Mouse (Mus musculus): Measurements from ENCODE around the gene Begain. TPM values are rescaled to one million over a fixed set of nuclear protein-coding genes. Genes with fewer than 3 reads are reported as not detected.

The Begain gene
- polyA plus RNA-seq, 1 experiment from 2014 or later: 16.8 TPM

GRCm38 (mm10) chr12:109085046-109085445, 17.0 kb upstream of the Begain start:
- WGBS: 78% methylated on average over 5 of the region's 5 CpGs
- Histone ChIP-seq H3K4me2 (replicated peaks) (no peak overlapping the region), H3K36me3 (no peaks in the 10 kb centered on the region), H3K4me1 (peaks cover 14% of the 10 kb centered on the region), H3K27me3 (no peaks in the 10 kb centered on the region), H3K27ac (replicated peaks) (no peak overlapping the region), H3K9me3 (replicated peaks) (no peaks in the 10 kb centered on the region), H3K4me3 (replicated peaks) (no peak overlapping the region), H3K9ac (no peak overlapping the region)
- ATAC-seq (ENCODE audit: insufficient number of reproducible peaks, low FRiP score, low TSS enrichment, low read depth): no peak

DNA sequence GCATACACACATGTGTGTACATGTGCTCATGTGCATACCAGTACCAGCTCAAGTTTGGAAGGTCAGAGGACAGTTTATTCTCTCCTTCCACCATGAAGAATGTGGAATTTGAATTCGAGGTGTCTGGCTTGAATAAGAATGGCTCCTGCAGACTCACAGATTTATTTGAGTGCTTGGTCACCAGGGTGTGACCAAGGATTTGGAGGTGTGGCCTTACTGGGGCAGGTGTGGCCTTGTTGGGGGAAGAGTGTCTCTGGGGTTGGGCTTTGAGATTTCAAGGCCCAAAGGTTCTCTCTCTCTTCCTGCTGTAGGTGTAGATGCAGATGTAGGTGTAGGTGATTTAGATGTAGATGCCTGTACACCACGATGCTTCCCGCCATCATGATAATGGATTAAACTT, 15.5 kb upstream of the Begain start:
- WGBS: 83% methylated on average over 3 of the region's 3 CpGs
- Histone ChIP-seq H3K36me3 (no peaks in the 10 kb centered on the region), H3K9me3 (replicated peaks) (no peaks in the 10 kb centered on the region), H3K4me3 (replicated peaks) (no peak overlapping the region), H3K9ac (no peak overlapping the region), H3K4me2 (replicated peaks) (no peak overlapping the region), H3K27ac (replicated peaks) (no peak overlapping the region), H3K27me3 (no peaks in the 10 kb centered on the region), H3K4me1 (peaks cover 14% of the 10 kb centered on the region)
- ATAC-seq (ENCODE audit: insufficient number of reproducible peaks, low FRiP score, low TSS enrichment, low read depth): no peak

DNA sequence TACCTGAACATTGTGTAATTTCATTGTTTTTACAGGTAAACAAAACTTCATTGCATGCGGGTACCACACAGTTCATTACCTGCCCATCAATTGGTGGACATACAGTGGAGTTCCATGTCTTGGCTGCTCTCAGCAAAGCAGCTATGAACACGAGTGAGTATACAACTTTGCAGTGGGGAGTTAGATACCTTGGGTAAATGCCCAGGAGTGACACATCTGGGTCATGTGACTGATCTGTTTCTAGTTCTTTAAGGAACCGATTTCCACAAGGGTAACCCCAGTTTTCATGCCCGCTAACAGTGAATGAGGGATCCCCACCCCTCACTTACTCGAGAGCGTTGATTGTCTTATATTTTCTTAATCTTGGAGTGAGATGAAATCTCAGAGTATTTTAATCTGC, 9.0 kb upstream of the Begain start:
- Histone ChIP-seq H3K27me3 (peaks cover 7% of the 10 kb centered on the region; the same call in 1 of the 2 replicates), H3K4me3 (replicated peaks) (no peak overlapping the region), H3K27ac (replicated peaks) (no peak overlapping the region), H3K9me3 (replicated peaks) (no peaks in the 10 kb centered on the region), H3K4me2 (replicated peaks) (no peak overlapping the region), H3K9ac (no peak overlapping the region), H3K4me1 (no peaks in the 10 kb centered on the region), H3K36me3 (no peaks in the 10 kb centered on the region)
- ATAC-seq (ENCODE audit: insufficient number of reproducible peaks, low FRiP score, low TSS enrichment, low read depth): no peak
- 77% methylated on average over 6 of the region's 6 CpGs for WGBS

- 74% methylated on average over 2 of the region's 2 CpGs for WGBS
- Histone ChIP-seq H3K4me1 (no peaks in the 10 kb centered on the region), H3K27me3 (peaks cover 7% of the 10 kb centered on the region; the same call in 1 of the 2 replicates), H3K9me3 (replicated peaks) (no peaks in the 10 kb centered on the region), H3K4me3 (replicated peaks) (no peak overlapping the region), H3K36me3 (no peaks in the 10 kb centered on the region), H3K4me2 (replicated peaks) (no peak overlapping the region), H3K9ac (no peak overlapping the region), H3K27ac (replicated peaks) (no peak overlapping the region)
- ATAC-seq (ENCODE audit: insufficient number of reproducible peaks, low FRiP score, low TSS enrichment, low read depth): no peak
Measured at GRCm38 (mm10) chr12:109074777-109075285, 6.8 kb upstream of the Begain start.

- no peak overlapping the region for H3K9ac ChIP-seq
- no peak for ATAC-seq (ENCODE audit: insufficient number of reproducible peaks, low FRiP score, low TSS enrichment, low read depth)
- H3K27ac ChIP-seq (replicated peaks): no peak overlapping the region
- no peaks in the 10 kb centered on the region for H3K4me1 ChIP-seq
- H3K27me3 ChIP-seq: peaks cover 7% of the 10 kb centered on the region; the same call in 1 of the 2 replicates
- WGBS: 57% methylated on average over 6 of the region's 6 CpGs
- no peaks in the 10 kb centered on the region for H3K36me3 ChIP-seq
- no peaks in the 10 kb centered on the region for H3K9me3 ChIP-seq (replicated peaks)
- H3K4me2 ChIP-seq (replicated peaks): no peak overlapping the region
- no peak overlapping the region for H3K4me3 ChIP-seq (replicated peaks)
Measured at GRCm38 (mm10) chr12:109074106-109074505, 6.1 kb upstream of the Begain start.

DNA sequence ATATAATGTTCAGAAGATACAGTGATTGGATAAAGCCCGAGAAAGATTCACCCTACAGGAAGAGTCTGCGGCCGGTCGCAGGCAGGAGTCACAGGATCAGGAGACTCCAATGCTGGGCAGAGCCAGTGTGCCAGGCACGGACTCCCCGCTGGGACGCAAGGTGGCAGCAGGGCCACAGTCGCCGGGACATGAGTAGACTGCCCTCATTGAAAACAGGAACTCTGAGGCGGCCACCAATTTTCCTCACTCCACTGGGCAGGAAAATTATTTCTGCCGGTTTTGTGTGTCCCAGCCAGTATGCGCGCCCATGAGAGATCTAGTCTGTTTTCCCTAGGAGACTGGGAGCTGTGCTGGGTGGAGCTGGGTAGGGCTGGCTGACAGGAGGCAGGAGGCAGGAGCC, 3.2 kb upstream of the Begain start:
- H3K9ac ChIP-seq: no peak overlapping the region
- H3K4me1 ChIP-seq: peaks cover 14% of the 10 kb centered on the region
- no peak overlapping the region for H3K27ac ChIP-seq (replicated peaks)
- H3K27me3 ChIP-seq: peaks cover 7% of the 10 kb centered on the region; the same call in 1 of the 2 replicates
- no peaks in the 10 kb centered on the region for H3K36me3 ChIP-seq
- no peak overlapping the region for H3K4me3 ChIP-seq (replicated peaks)
- 89% methylated on average over 13 of the region's 13 CpGs for WGBS
- no peaks in the 10 kb centered on the region for H3K9me3 ChIP-seq (replicated peaks)
- H3K4me2 ChIP-seq (replicated peaks): no peak overlapping the region
- ATAC-seq (ENCODE audit: insufficient number of reproducible peaks, low FRiP score, low TSS enrichment, low read depth): no peak

DNA sequence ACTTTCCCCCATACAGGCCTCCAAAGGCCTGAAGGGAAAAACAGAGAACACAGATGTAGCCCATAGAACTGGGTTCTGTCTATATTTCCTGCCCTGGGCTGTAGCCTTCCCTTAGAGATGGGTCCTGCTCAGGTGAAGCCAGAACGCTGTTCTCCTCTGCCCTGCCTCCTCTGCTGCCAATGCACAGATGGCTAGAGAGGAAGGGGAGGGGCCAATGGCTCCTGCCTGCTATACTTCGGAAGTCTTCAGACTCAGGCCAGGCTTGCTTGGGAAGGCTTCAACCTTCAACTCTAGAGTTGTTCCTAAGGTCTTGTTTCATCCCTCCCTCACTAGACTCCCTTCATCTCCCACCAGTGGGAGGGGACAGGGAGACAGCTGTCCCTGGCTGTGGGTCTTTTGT, 1.7 kb upstream of the Begain start:
- no peak overlapping the region for H3K4me2 ChIP-seq (replicated peaks)
- no peaks in the 10 kb centered on the region for H3K9me3 ChIP-seq (replicated peaks)
- H3K9ac ChIP-seq: no peak overlapping the region
- H3K4me1 ChIP-seq: peaks cover 14% of the 10 kb centered on the region
- ATAC-seq (ENCODE audit: insufficient number of reproducible peaks, low FRiP score, low TSS enrichment, low read depth): no peak
- H3K27me3 ChIP-seq: peaks cover 7% of the 10 kb centered on the region; the same call in 1 of the 2 replicates
- WGBS: 51% methylated on average over 2 of the region's 2 CpGs
- H3K36me3 ChIP-seq: no peaks in the 10 kb centered on the region
- H3K4me3 ChIP-seq (replicated peaks): no peak overlapping the region
- H3K27ac ChIP-seq (replicated peaks): no peak overlapping the region

- ATAC-seq (ENCODE audit: insufficient number of reproducible peaks, low FRiP score, low TSS enrichment, low read depth): no peak
- Histone ChIP-seq H3K27ac (replicated peaks) (no peak overlapping the region), H3K9me3 (replicated peaks) (no peaks in the 10 kb centered on the region), H3K27me3 (peaks cover 7% of the 10 kb centered on the region; the same call in 1 of the 2 replicates), H3K9ac (no peak overlapping the region), H3K4me1 (peaks cover 14% of the 10 kb centered on the region), H3K4me2 (replicated peaks) (peak overlapping the region; percentile 91), H3K4me3 (replicated peaks) (peak overlapping the region; percentile 64), H3K36me3 (no peaks in the 10 kb centered on the region)
- 71% methylated on average over 7 of the region's 7 CpGs for WGBS
Measured at GRCm38 (mm10) chr12:109068738-109069137, 721 bp upstream of the Begain start.

- Histone ChIP-seq H3K27ac (replicated peaks) (peak overlapping the region; percentile 69; the same call in 1 of the 2 replicates), H3K36me3 (no peaks in the 10 kb centered on the region), H3K4me3 (replicated peaks) (peak overlapping the region; percentile 64), H3K4me2 (replicated peaks) (peak overlapping the region; percentile 91), H3K9me3 (replicated peaks) (no peaks in the 10 kb centered on the region), H3K27me3 (peaks cover 3% of the 10 kb centered on the region; the same call in 1 of the 2 replicates), H3K9ac (peak overlapping the region; percentile 58), H3K4me1 (peaks cover 14% of the 10 kb centered on the region)
- peak; percentile 88 for ATAC-seq (ENCODE audit: insufficient number of reproducible peaks, low FRiP score, low TSS enrichment, low read depth)
- under 1% methylated on average over 49 of the region's 59 CpGs for WGBS
Measured at GRCm38 (mm10) chr12:109067561-109068135, 369 bp downstream of the Begain start.

- Histone ChIP-seq H3K27me3 (peaks cover 31% of the 10 kb centered on the region), H3K27ac (replicated peaks) (no peak overlapping the region), H3K4me3 (replicated peaks) (no peak overlapping the region), H3K36me3 (no peaks in the 10 kb centered on the region), H3K9me3 (replicated peaks) (no peaks in the 10 kb centered on the region), H3K9ac (no peak overlapping the region), H3K4me2 (replicated peaks) (no peak overlapping the region), H3K4me1 (peaks cover 9% of the 10 kb centered on the region)
- no peak for ATAC-seq (ENCODE audit: insufficient number of reproducible peaks, low FRiP score, low TSS enrichment, low read depth)
- 77% methylated on average over 8 of the region's 8 CpGs for WGBS
Measured at GRCm38 (mm10) chr12:109058660-109059059, 9.4 kb downstream of the Begain start.

- Histone ChIP-seq H3K27me3 (peaks cover 40% of the 10 kb centered on the region), H3K4me3 (replicated peaks) (no peak overlapping the region), H3K27ac (replicated peaks) (no peak overlapping the region), H3K36me3 (no peaks in the 10 kb centered on the region), H3K4me2 (replicated peaks) (no peak overlapping the region), H3K9ac (no peak overlapping the region), H3K4me1 (peaks cover 18% of the 10 kb centered on the region), H3K9me3 (replicated peaks) (no peaks in the 10 kb centered on the region)
- 63% methylated on average over 4 of the region's 4 CpGs for WGBS
- ATAC-seq (ENCODE audit: insufficient number of reproducible peaks, low FRiP score, low TSS enrichment, low read depth): no peak
Measured at GRCm38 (mm10) chr12:109057736-109058135, 10.3 kb downstream of the Begain start.

Data from embryonic facial prominence, embryonic 15.5 days (tissue).